Mouse (Mus musculus) olfactory bulb, adult 2 months (tissue): Measurements from ENCODE around the gene Gm10260.

Experiments
- CTCF ChIP-seq: fragments of 200-500 bp; IDR thresholded peaks from 2 replicates; pipeline ENCODE4 v1.5.1; 2012; ENCODE audit warnings: low read depth, mild to moderate bottlenecking, low read length, moderate library complexity; ENCODE audit not compliant: insufficient read depth
- POLR2A ChIP-seq: fragments of 200-500 bp; IDR thresholded peaks from 2 replicates; pipeline ENCODE4 v1.6.1; 2012; ENCODE audit warnings: mild to moderate bottlenecking, low read depth, low read length, moderate library complexity; ENCODE audit not compliant: insufficient read depth

- no peak for TF ChIP-seq CTCF
- no peak for TF ChIP-seq POLR2A
Measured at GRCm38 (mm10) chr13:97805907-97806306, 45.5 kb upstream of the Gm10260 start.
